Mouse (Mus musculus) erythroblast, adult 5-6 weeks (primary cell): ENCODE results near the gene Olfr305. TPM values are rescaled to one million over a fixed set of nuclear protein-coding genes. Genes with fewer than 3 reads are reported as not detected.
"Not testable (repeated sequence)": the region's sequence is repeated elsewhere in the genome, so short reads cannot be mapped to it uniquely, and the experiment has no call there.

Experiments
- ATAC-seq: replicated peaks from 2 replicates; pipeline ENCODE4 v1.8.0; 2016; ENCODE audit warnings: moderate number of reproducible peaks, mild to moderate bottlenecking, moderate TSS enrichment, inconsistent platforms; ENCODE audit not compliant: poor library complexity, low FRiP score, severe bottlenecking
- total RNA-seq, 2 experiments: library from RNA; stranded (forward) in 1 of 2; stranded (reverse) in 1 of 2; fragments of 150-400 nt in 1 of 2; fragments of 200-764, 138-1000 nt in 1 of 2; gene quantifications; 2 replicates each; pipeline versions ENCODE4 v1.2.3 to v1.2.4; 2015 to 2017; ENCODE audit warnings: low replicate concordance in 2 of 2

The Olfr305 gene
- total RNA-seq (2015; ENCODE audit: low replicate concordance) = not detected in 2 replicates
- not detected in 2 replicates for total RNA-seq (2017; ENCODE audit: low replicate concordance)

- no peak for ATAC-seq
These were observed at the start of gene Olfr305 for GRCm38 (mm10) chr7:86366828-86367227. Olfr305 (minus strand) TSS chr7:86366928.

- no peak for ATAC-seq
These were observed 36.8 kb upstream of the Olfr305 start, which contains the start of gene Olfr301 for GRCm38 (mm10) chr7:86403546-86403945. Olfr301 (plus strand) TSS chr7:86403846.

GRCm38 (mm10) chr7:86397689-86398088 is 31.0 kb upstream of the Olfr305 start, which contains the start of gene Olfr303:
Olfr303 (minus strand) TSS chr7:86397789.
- ATAC-seq = no peak

GRCm38 (mm10) chr7:86386558-86386957 is 19.8 kb upstream of the Olfr305 start, which contains the start of gene Olfr304:
Olfr304 (minus strand) TSS chr7:86386658.
- no peak for ATAC-seq

GRCm38 (mm10) chr7:86385769-86386168 is 19.0 kb upstream of the Olfr305 start:
- ATAC-seq = no peak

GRCm38 (mm10) chr7:86346296-86346695 is 20.4 kb downstream of the Olfr305 start:
- ATAC-seq = not testable (repeated sequence)

- ATAC-seq = no peak
These were observed 22.5 kb downstream of the Olfr305 start for GRCm38 (mm10) chr7:86344253-86344652.

GRCm38 (mm10) chr7:86342881-86343565 is 23.7 kb downstream of the Olfr305 start:
- ATAC-seq = no peak

- no peak for ATAC-seq
These were observed 29.2 kb downstream of the Olfr305 start, which contains the start of gene Olfr307 for GRCm38 (mm10) chr7:86337486-86337885. Olfr307 (minus strand) TSS chr7:86337586.

GRCm38 (mm10) chr7:86325530-86325929 is 41.2 kb downstream of the Olfr305 start, which contains the start of gene Olfr308:
Olfr308 (minus strand) TSS chr7:86325630.
- ATAC-seq = no peak

- ATAC-seq = no peak
These were observed 45.4 kb downstream of the Olfr305 start for GRCm38 (mm10) chr7:86321323-86321722.

- no peak for ATAC-seq
These were observed 53.1 kb downstream of the Olfr305 start, which contains the start of gene Olfr309 for GRCm38 (mm10) chr7:86313608-86314007. Olfr309 (minus strand) TSS chr7:86313708.

Other genes starting within 250 kb of the Olfr305 start
- not detected in 2 replicates for gene Vmn2r75, start 195.2 kb downstream of the Olfr305 start, total RNA-seq (2015; ENCODE audit: low replicate concordance)
- not detected in 2 replicates for gene Vmn2r75, start 195.2 kb downstream of the Olfr305 start, total RNA-seq (2017; ENCODE audit: low replicate concordance)
- not detected in 2 replicates for gene Vmn2r76, start 120.6 kb downstream of the Olfr305 start, total RNA-seq (2015; ENCODE audit: low replicate concordance)
- gene Vmn2r76, start 120.6 kb downstream of the Olfr305 start, total RNA-seq (2017; ENCODE audit: low replicate concordance) = under 0.01 TPM in 1 of 2 replicates, not detected in the other
- not detected in 2 replicates for gene Olfr310, start 89.8 kb downstream of the Olfr305 start, total RNA-seq (2015; ENCODE audit: low replicate concordance)
- gene Olfr310, start 89.8 kb downstream of the Olfr305 start, total RNA-seq (2017; ENCODE audit: low replicate concordance) = not detected in 2 replicates
- gene Olfr309, start 53.2 kb downstream of the Olfr305 start, total RNA-seq (2015; ENCODE audit: low replicate concordance) = not detected in 2 replicates
- gene Olfr309, start 53.2 kb downstream of the Olfr305 start, total RNA-seq (2017; ENCODE audit: low replicate concordance) = not detected in 2 replicates
- gene Olfr308, start 41.3 kb downstream of the Olfr305 start, total RNA-seq (2015; ENCODE audit: low replicate concordance) = not detected in 2 replicates
- gene Olfr308, start 41.3 kb downstream of the Olfr305 start, total RNA-seq (2017; ENCODE audit: low replicate concordance) = not detected in 2 replicates
- not detected in 2 replicates for gene Olfr307, start 29.3 kb downstream of the Olfr305 start, total RNA-seq (2015; ENCODE audit: low replicate concordance)
- 0.42 TPM in 1 of 2 replicates, not detected in the other for gene Olfr307, start 29.3 kb downstream of the Olfr305 start, total RNA-seq (2017; ENCODE audit: low replicate concordance)
- not detected in 2 replicates for gene Olfr304, start 19.7 kb upstream of the Olfr305 start, total RNA-seq (2015; ENCODE audit: low replicate concordance)
- not detected in 2 replicates for gene Olfr304, start 19.7 kb upstream of the Olfr305 start, total RNA-seq (2017; ENCODE audit: low replicate concordance)
- gene Olfr303, start 30.9 kb upstream of the Olfr305 start, total RNA-seq (2015; ENCODE audit: low replicate concordance) = not detected in 2 replicates
- gene Olfr303, start 30.9 kb upstream of the Olfr305 start, total RNA-seq (2017; ENCODE audit: low replicate concordance) = not detected in 2 replicates
- gene Olfr301, start 36.9 kb upstream of the Olfr305 start, total RNA-seq (2015; ENCODE audit: low replicate concordance) = not detected in 2 replicates
- not detected in 2 replicates for gene Olfr301, start 36.9 kb upstream of the Olfr305 start, total RNA-seq (2017; ENCODE audit: low replicate concordance)
- not detected in 2 replicates for gene Olfr299, start 93.0 kb upstream of the Olfr305 start, total RNA-seq (2015; ENCODE audit: low replicate concordance)
- 0.09 TPM in 1 of 2 replicates, not detected in the other for gene Olfr299, start 93.0 kb upstream of the Olfr305 start, total RNA-seq (2017; ENCODE audit: low replicate concordance)
- not detected in 2 replicates for gene Olfr298, start 125.6 kb upstream of the Olfr305 start, total RNA-seq (2015; ENCODE audit: low replicate concordance)
- 0.56 TPM in 1 of 2 replicates, not detected in the other for gene Olfr298, start 125.6 kb upstream of the Olfr305 start, total RNA-seq (2017; ENCODE audit: low replicate concordance)
- gene Olfr297, start 153.0 kb upstream of the Olfr305 start, total RNA-seq (2015; ENCODE audit: low replicate concordance) = not detected in 2 replicates
- not detected in 2 replicates for gene Olfr297, start 153.0 kb upstream of the Olfr305 start, total RNA-seq (2017; ENCODE audit: low replicate concordance)
- gene Olfr295, start 216.9 kb upstream of the Olfr305 start, total RNA-seq (2015; ENCODE audit: low replicate concordance) = not detected in 2 replicates
- gene Olfr295, start 216.9 kb upstream of the Olfr305 start, total RNA-seq (2017; ENCODE audit: low replicate concordance) = not detected in 2 replicates
- not detected in 2 replicates for gene Olfr294, start 249.7 kb upstream of the Olfr305 start, total RNA-seq (2015; ENCODE audit: low replicate concordance)
- gene Olfr294, start 249.7 kb upstream of the Olfr305 start, total RNA-seq (2017; ENCODE audit: low replicate concordance) = not detected in 2 replicates